Mouse (Mus musculus) splenic B cell, adult 2 months (primary cell): Measurements from ENCODE around the gene Sh3glb2.

Experiments used
- DNase-seq: peaks from one replicate; pipeline ENCODE4 v3.0.0-alpha.2; 2011; ENCODE audit warnings: low read depth, low spot score
- H3K27me3 ChIP-seq: 2 replicates; pipeline ENCODE4 v1.6.1; 2012; ENCODE audit warnings: mild to moderate bottlenecking, low read length, moderate library complexity, mixed read lengths; ENCODE audit not compliant: control insufficient read depth, poor library complexity, insufficient read depth, severe bottlenecking
- H3K36me3 ChIP-seq: 2 replicates; pipeline ENCODE4 v1.6.1; 2012; ENCODE audit warnings: mild to moderate bottlenecking, low read length, moderate library complexity, mixed read lengths; ENCODE audit not compliant: control insufficient read depth, poor library complexity, insufficient read depth, severe bottlenecking

Gene Sh3glb2

DNA sequence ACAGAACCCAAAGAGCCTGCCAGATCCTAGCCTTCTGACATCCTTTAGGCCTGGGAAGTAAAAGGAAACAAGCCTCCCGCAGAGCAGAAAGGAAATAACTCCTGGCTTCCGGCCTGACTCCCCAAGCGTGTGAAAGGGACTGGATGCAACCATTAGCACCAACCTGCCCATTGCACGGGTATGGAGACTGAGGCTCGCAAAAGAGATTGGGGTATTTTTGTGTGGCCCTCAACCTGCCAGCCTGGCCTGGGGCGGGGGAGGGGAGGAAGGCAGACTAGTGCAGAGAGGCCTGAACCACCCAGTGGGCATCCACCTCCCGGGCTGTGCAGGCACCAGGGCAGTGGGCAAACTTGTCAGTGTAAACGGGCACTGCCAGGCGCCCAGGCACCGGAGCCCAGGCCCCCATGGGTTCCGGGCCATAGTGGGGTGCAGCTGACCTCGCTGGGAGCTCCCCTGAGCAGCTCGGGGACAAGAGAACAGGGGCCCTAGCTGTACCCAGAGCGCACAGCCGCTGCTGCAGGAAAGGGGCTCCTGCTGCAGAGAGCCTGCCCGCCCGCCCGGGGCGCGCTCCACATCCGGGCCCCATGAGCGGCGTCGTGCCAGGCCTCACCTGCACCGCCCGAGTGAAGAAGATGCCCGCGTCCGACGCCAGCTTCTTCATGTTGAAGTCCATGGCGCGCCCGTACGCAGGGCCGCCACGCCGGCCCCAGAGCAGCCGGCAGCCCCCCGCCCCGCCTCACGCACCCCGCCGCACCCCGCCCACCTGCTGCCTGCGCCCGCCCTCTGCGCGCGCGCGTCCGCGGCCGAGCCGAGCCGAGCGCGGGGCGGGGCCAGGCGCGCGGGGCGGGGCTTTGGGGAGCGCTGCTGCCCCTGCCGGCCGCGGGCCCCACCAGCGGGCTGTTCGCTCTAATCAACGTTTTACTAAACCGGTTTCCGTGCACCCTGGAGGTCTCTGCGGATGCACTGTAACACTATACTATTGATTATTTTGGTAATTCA lies at the start of gene Sh3glb2:
TSS of gene Sh3glb2 (minus strand) at position 805 of the 999 bp plus-strand sequence.
- no peaks in the 10 kb centered on the region for H3K36me3 ChIP-seq
- DNase-seq = peak; percentile 88
- no peaks in the 10 kb centered on the region for H3K27me3 ChIP-seq

GRCm38 (mm10) chr2:30408452-30409100 lies 49.4 kb upstream of the Sh3glb2 start:
- no peaks in the 10 kb centered on the region for H3K36me3 ChIP-seq
- peak; percentile 25 for DNase-seq
- no peaks in the 10 kb centered on the region for H3K27me3 ChIP-seq

GRCm38 (mm10) chr2:30407778-30408177 lies 48.6 kb upstream of the Sh3glb2 start:
- no peaks in the 10 kb centered on the region for H3K36me3 ChIP-seq
- no peak for DNase-seq
- no peaks in the 10 kb centered on the region for H3K27me3 ChIP-seq

- H3K27me3 ChIP-seq = no peaks in the 10 kb centered on the region
- H3K36me3 ChIP-seq = no peaks in the 10 kb centered on the region
- peak; percentile 16 for DNase-seq
These were observed 48.1 kb upstream of the Sh3glb2 start for GRCm38 (mm10) chr2:30407221-30407620.

DNA sequence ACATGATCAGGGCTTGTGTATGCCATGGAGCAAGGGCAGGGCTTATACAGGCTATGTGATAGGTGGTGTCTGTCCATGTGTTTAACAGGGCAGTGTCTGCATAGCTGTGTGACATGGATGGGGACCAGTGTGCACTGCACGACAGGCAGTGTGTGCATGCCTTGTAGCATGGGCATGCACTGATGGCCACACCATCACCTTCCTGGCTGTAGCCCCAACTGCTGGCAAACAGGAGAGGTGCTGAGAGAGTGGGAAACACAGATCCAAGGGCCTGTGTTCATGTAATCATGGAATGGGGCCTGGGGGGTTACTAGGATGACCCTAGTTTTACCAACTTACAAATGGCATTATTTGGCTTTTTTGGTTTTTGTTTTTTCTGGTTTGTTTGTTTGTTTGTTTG lies 44.7 kb upstream of the Sh3glb2 start:
- no peaks in the 10 kb centered on the region for H3K27me3 ChIP-seq
- DNase-seq = no peak
- H3K36me3 ChIP-seq = no peaks in the 10 kb centered on the region

GRCm38 (mm10) chr2:30402843-30403242 lies 43.7 kb upstream of the Sh3glb2 start:
- no peak for DNase-seq
- Histone ChIP-seq H3K36me3 (no peaks in the 10 kb centered on the region; the same call in 1 of the 2 replicates), H3K27me3 (no peaks in the 10 kb centered on the region)

DNA sequence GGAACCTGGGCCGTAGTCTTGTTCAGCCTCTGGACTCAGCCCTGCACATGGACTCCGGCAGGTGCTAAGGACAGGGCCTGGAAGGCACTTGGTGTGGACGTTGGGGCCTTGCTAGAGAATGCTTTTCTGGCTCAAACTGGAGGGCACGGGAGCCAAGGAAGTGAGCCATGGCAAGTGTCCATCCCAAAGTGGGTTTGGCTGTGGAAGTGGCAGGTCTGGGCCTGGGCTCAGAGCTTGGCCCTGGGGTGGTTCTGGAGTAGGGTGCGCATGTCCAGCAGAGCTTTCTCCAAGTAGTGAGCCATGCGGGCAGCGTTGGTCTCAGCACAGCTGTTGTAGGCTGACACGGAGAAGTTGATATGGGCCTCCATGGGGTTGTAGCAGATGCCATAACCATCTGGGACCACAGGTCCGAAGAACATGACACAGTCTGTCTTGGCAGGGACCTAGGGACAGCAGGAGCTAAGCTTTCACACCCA lies 43.3 kb upstream of the Sh3glb2 start:
- DNase-seq = no peak
- H3K36me3 ChIP-seq = no peaks in the 10 kb centered on the region; the same call in 1 of the 2 replicates

GRCm38 (mm10) chr2:30401581-30401980 lies 42.4 kb upstream of the Sh3glb2 start:
- H3K36me3 ChIP-seq = no peaks in the 10 kb centered on the region; the same call in 1 of the 2 replicates
- DNase-seq = no peak
- no peaks in the 10 kb centered on the region for H3K27me3 ChIP-seq

More for the DNA sequence above, 43.3 kb upstream of the Sh3glb2 start:
- no peaks in the 10 kb centered on the region for H3K27me3 ChIP-seq

GRCm38 (mm10) chr2:30399191-30400171 lies 40.3 kb upstream of the Sh3glb2 start:
- H3K36me3 ChIP-seq = no peaks in the 10 kb centered on the region; the same call in 1 of the 2 replicates
- DNase-seq = no peak
- no peaks in the 10 kb centered on the region for H3K27me3 ChIP-seq

DNA sequence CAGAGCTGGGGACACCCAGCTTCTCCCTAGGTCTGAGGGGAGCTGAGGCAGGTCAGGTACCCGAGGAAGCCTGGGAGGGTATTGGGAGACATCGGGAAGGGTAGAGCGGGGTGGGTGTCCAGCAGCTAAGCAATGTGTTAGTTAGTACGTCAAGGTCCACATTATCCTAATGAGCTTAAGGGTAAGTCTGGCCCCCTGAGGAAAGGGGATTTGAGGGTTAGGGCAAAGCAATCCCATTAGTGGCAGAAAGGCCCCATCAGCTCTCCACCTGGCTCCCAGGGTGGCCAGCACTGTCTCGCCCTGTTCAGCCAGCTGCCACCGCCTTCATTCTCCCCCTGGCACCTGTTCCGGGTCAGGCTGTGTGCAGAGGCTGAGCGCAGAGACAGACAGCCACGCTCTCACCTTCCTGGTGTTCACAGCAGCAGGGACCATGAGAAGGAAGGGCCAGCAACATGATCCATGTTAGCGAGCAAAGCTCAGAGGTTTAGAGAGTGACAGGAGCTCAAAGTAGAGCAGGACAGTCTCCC lies 38.9 kb upstream of the Sh3glb2 start:
- no peak for DNase-seq
- H3K36me3 ChIP-seq = no peaks in the 10 kb centered on the region; the same call in 1 of the 2 replicates

GRCm38 (mm10) chr2:30396246-30396645 lies 37.1 kb upstream of the Sh3glb2 start:
- Histone ChIP-seq H3K27me3 (no peaks in the 10 kb centered on the region), H3K36me3 (no peaks in the 10 kb centered on the region; the same call in 1 of the 2 replicates)
- no peak for DNase-seq

More for the DNA sequence above, 38.9 kb upstream of the Sh3glb2 start:
- H3K27me3 ChIP-seq = no peaks in the 10 kb centered on the region

- no peak for DNase-seq
- Histone ChIP-seq H3K27me3 (no peaks in the 10 kb centered on the region), H3K36me3 (no peaks in the 10 kb centered on the region; the same call in 1 of the 2 replicates)
These were observed 36.6 kb upstream of the Sh3glb2 start for GRCm38 (mm10) chr2:30395757-30396156.

- Histone ChIP-seq H3K36me3 (no peaks in the 10 kb centered on the region; the same call in 1 of the 2 replicates), H3K27me3 (no peaks in the 10 kb centered on the region)
- no peak for DNase-seq
These were observed 34.2 kb upstream of the Sh3glb2 start for GRCm38 (mm10) chr2:30393370-30393656.
